Mouse (Mus musculus) liver, postnatal 0 days (tissue): ENCODE results near the gene Scamp4.
"Not testable (repeated sequence)": the region's sequence is repeated elsewhere in the genome, so short reads cannot be mapped to it uniquely, and the experiment has no call there.

Experiments
- CTCF ChIP-seq: sonication (generic); IDR thresholded peaks from 2 replicates; pipeline ENCODE4 v1.5.1; 2016; ENCODE audit warnings: antibody characterized with exemption, low read depth
- EP300 ChIP-seq: IDR thresholded peaks from 2 replicates; pipeline ENCODE4 v1.6.1; 2016; ENCODE audit warnings: antibody characterized with exemption, low read depth, mild to moderate bottlenecking

DNA sequence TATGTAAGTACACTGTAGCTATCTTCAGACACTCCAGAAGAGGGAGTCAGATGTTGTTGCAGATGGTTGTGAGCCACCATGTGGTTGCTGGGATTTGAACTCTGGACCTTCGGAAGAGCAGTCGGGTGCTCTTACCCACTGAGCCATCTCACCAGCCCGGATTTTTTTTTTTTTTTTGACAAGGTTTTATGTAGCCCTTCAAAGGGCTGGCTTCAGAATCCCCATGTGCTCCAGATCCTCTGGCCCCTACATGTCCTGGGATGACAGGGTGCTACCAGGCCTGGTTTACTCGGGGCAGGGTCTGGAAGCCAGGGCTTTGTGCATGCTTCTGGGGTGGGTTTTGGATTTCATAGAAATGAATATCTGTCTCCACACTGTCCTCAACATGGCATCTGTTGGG lies 3.0 kb downstream of the Scamp4 start, which contains the start of gene Gm49322:
- not testable (repeated sequence) for TF ChIP-seq CTCF, EP300
